Mouse (Mus musculus): ENCODE data around the gene Hlcs. TPM values are rescaled to one million over a fixed set of nuclear protein-coding genes. Genes with fewer than 3 reads are reported as not detected.

Gene Hlcs
- total and polyA plus RNA-seq, 3 experiments = 4.4 to 5.5 (median 5.4) TPM

DNA sequence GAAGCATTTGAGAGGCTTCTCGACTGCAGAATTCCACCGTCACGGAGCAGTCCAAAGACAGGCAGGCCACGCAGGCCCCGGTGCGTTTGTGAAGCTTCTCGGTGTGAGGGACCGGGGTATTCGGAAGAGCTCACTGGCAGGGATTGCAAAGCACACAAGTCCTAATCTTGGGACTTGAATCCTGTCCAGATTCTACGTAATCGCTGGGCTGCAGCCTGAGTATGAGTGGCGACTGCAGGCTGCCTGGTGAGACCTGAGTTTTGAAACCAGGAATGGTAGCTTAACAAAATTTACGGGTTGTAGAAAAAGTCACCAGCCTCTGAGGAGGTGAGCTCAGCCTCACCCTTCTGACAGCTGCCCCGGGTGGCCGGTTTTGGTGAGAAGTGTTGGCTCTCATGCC is 64.7 kb downstream of the Hlcs start:
- H3K4me1 ChIP-seq (ENCODE audit: control insufficient read depth, insufficient read depth, low read length) = no peaks in the 10 kb centered on the region
- no peaks in the 10 kb centered on the region for H3K27me3 ChIP-seq (ENCODE audit: control insufficient read depth, insufficient read depth, low read length)
- H3K4me3 ChIP-seq = no peak overlapping the region
- no peak overlapping the region for H3K27ac ChIP-seq
- H3K36me3 ChIP-seq (ENCODE audit: control insufficient read depth, insufficient read depth, low read length) = no peaks in the 10 kb centered on the region
- no peaks in the 10 kb centered on the region for H3K79me2 ChIP-seq (replicated peaks; ENCODE audit: control insufficient read depth, insufficient read depth, low read length)
- 50% methylated on average over 15 of the region's 15 CpGs for WGBS
- intact Hi-C loops (cut with DNase I) = no loop called here
- peak; percentile 53 to 61 for DNase-seq
- TF ChIP-seq POLR2A (IDR thresholded peaks at IDR 0.05; ENCODE audit: insufficient read depth, low read depth, low read length) (no peak), CTCF (IDR thresholded peaks at IDR 0.05) (no peak), EP300 (IDR thresholded peaks at IDR 0.05; ENCODE audit: insufficient read depth, low read depth, low read length) (no peak)
- H3K9ac ChIP-seq (ENCODE audit: low read depth, low read length) = no peak overlapping the region

DNA sequence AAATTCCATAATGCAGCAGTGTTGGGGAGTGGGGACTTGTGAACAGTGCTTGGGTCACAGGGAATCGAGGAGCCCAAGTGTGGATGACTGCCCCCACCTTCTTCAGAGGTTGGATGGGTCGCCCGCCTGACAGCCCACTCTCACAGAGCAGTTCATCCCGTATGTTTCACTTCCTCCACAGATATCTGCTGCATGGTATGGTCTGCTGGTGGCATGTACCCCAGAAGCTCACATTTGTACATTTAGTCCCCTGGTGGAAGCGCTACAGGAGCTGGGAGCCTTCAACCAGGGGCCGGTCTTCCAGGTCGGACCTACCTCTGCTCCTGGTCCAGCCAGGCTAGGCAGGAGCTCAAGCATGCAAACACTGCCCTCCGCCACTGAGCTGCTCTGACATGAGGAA is 66.4 kb downstream of the Hlcs start:
- no peak for DNase-seq
- H3K4me1 ChIP-seq (ENCODE audit: control insufficient read depth, insufficient read depth, low read length) = no peaks in the 10 kb centered on the region
- intact Hi-C loops (cut with DNase I) = no loop called here
- H3K36me3 ChIP-seq (ENCODE audit: control insufficient read depth, insufficient read depth, low read length) = no peaks in the 10 kb centered on the region
- no peak overlapping the region for H3K4me3 ChIP-seq
- TF ChIP-seq CTCF (IDR thresholded peaks at IDR 0.05) = no peak
- no peak for TF ChIP-seq EP300 (IDR thresholded peaks at IDR 0.05; ENCODE audit: insufficient read depth, low read depth, low read length)
- TF ChIP-seq POLR2A (IDR thresholded peaks at IDR 0.05; ENCODE audit: insufficient read depth, low read depth, low read length) = no peak
- no peak overlapping the region for H3K9ac ChIP-seq (ENCODE audit: low read depth, low read length)
- no peaks in the 10 kb centered on the region for H3K79me2 ChIP-seq (replicated peaks; ENCODE audit: control insufficient read depth, insufficient read depth, low read length)
- no peaks in the 10 kb centered on the region for H3K27me3 ChIP-seq (ENCODE audit: control insufficient read depth, insufficient read depth, low read length)
- WGBS = 94% methylated on average over 8 of the region's 8 CpGs
- no peak overlapping the region for H3K27ac ChIP-seq

- Histone ChIP-seq H3K79me2 (replicated peaks; ENCODE audit: control insufficient read depth, insufficient read depth, low read length) (no peaks in the 10 kb centered on the region), H3K27ac (no peak overlapping the region), H3K4me1 (ENCODE audit: control insufficient read depth, insufficient read depth, low read length) (no peaks in the 10 kb centered on the region), H3K4me3 (no peak overlapping the region), H3K9ac (ENCODE audit: low read depth, low read length) (no peak overlapping the region), H3K36me3 (ENCODE audit: control insufficient read depth, insufficient read depth, low read length) (no peaks in the 10 kb centered on the region), H3K27me3 (ENCODE audit: control insufficient read depth, insufficient read depth, low read length) (no peaks in the 10 kb centered on the region)
- intact Hi-C loops (cut with DNase I) = no loop called here
- DNase-seq = peak in 1 of 2 experiments; percentile 50
- TF ChIP-seq POLR2A (IDR thresholded peaks at IDR 0.05; ENCODE audit: insufficient read depth, low read depth, low read length) = no peak
- TF ChIP-seq CTCF (IDR thresholded peaks at IDR 0.05) = no peak
- TF ChIP-seq EP300 (IDR thresholded peaks at IDR 0.05; ENCODE audit: insufficient read depth, low read depth, low read length) = no peak
- WGBS = 83% methylated on average over 17 of the region's 17 CpGs
These were observed 67.2 kb downstream of the Hlcs start for GRCm38 (mm10) chr16:94246058-94246784.

- Histone ChIP-seq H3K9ac (ENCODE audit: low read depth, low read length) (no peak overlapping the region), H3K27ac (no peak overlapping the region), H3K36me3 (ENCODE audit: control insufficient read depth, insufficient read depth, low read length) (no peaks in the 10 kb centered on the region), H3K4me3 (no peak overlapping the region), H3K4me1 (ENCODE audit: control insufficient read depth, insufficient read depth, low read length) (no peaks in the 10 kb centered on the region), H3K79me2 (replicated peaks; ENCODE audit: control insufficient read depth, insufficient read depth, low read length) (no peaks in the 10 kb centered on the region), H3K27me3 (ENCODE audit: control insufficient read depth, insufficient read depth, low read length) (no peaks in the 10 kb centered on the region)
- intact Hi-C loops (cut with DNase I) = no loop called here
- 78% methylated on average over 10 of the region's 10 CpGs for WGBS
- DNase-seq = peak in 1 of 2 experiments; percentile 51
- TF ChIP-seq EP300 (IDR thresholded peaks at IDR 0.05; ENCODE audit: insufficient read depth, low read depth, low read length) (no peak), POLR2A (IDR thresholded peaks at IDR 0.05; ENCODE audit: insufficient read depth, low read depth, low read length) (no peak), CTCF (IDR thresholded peaks at IDR 0.05) (no peak)
These were observed 72.2 kb downstream of the Hlcs start for GRCm38 (mm10) chr16:94241126-94241525.

DNA sequence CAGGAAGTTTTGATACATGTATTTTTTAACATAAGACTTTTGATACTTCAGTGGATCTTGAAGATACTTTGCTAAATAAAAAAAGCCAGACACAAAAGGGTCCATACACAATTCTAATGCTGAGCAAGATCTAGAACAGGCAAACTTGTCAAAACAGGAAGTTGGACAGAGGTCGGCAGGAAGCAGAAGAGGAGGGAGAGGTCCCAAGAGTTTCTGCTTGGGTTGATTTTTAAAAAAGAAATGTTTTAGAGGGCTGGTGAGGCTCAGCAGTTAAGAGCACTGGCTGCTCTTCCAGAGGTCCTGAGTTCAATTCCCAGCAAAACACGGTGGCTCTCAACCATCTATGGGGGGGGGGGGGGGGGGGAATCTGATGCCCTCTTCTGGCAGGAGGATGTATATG is 73.2 kb downstream of the Hlcs start:
- Histone ChIP-seq H3K4me1 (ENCODE audit: control insufficient read depth, insufficient read depth, low read length) (no peaks in the 10 kb centered on the region), H3K79me2 (replicated peaks; ENCODE audit: control insufficient read depth, insufficient read depth, low read length) (no peaks in the 10 kb centered on the region), H3K9ac (ENCODE audit: low read depth, low read length) (no peak overlapping the region), H3K27ac (no peak overlapping the region), H3K27me3 (ENCODE audit: control insufficient read depth, insufficient read depth, low read length) (no peaks in the 10 kb centered on the region), H3K4me3 (no peak overlapping the region), H3K36me3 (ENCODE audit: control insufficient read depth, insufficient read depth, low read length) (no peaks in the 10 kb centered on the region)
- no peak for DNase-seq
- TF ChIP-seq POLR2A (IDR thresholded peaks at IDR 0.05; ENCODE audit: insufficient read depth, low read depth, low read length) (no peak), EP300 (IDR thresholded peaks at IDR 0.05; ENCODE audit: insufficient read depth, low read depth, low read length) (no peak), CTCF (IDR thresholded peaks at IDR 0.05) (no peak)
- intact Hi-C loops (cut with DNase I) = no loop called here
- WGBS = 25% methylated on average over 2 of the region's 2 CpGs

DNA sequence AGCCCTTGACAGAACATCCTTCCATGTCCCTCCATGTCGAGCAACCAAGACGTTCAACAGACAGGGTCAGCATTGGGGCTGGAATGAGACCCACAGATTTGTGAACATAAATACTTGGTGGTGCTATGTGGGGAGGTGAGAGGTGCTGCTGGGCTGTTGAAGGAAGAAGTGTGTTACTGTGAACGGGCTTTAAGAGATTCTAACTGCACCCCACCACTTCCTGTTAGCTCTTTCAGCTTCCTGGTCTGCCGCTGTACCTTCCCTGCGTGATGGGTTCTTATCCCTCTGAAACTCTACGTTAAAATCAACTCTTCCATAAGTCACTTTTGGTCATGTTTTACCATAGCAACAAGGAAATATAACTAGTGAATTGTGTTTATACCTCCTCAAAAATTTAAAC is 73.8 kb downstream of the Hlcs start:
- no peak overlapping the region for H3K4me3 ChIP-seq
- no peak for DNase-seq
- 76% methylated on average over 6 of the region's 6 CpGs for WGBS
- no peak overlapping the region for H3K27ac ChIP-seq
- TF ChIP-seq POLR2A (IDR thresholded peaks at IDR 0.05; ENCODE audit: insufficient read depth, low read depth, low read length) (no peak), EP300 (IDR thresholded peaks at IDR 0.05; ENCODE audit: insufficient read depth, low read depth, low read length) (no peak), CTCF (IDR thresholded peaks at IDR 0.05) (no peak)
- no peaks in the 10 kb centered on the region for H3K27me3 ChIP-seq (ENCODE audit: control insufficient read depth, insufficient read depth, low read length)
- H3K9ac ChIP-seq (ENCODE audit: low read depth, low read length) = no peak overlapping the region
- H3K4me1 ChIP-seq (ENCODE audit: control insufficient read depth, insufficient read depth, low read length) = no peaks in the 10 kb centered on the region
- intact Hi-C loops (cut with DNase I) = no loop called here
- no peaks in the 10 kb centered on the region for H3K79me2 ChIP-seq (replicated peaks; ENCODE audit: control insufficient read depth, insufficient read depth, low read length)
- no peaks in the 10 kb centered on the region for H3K36me3 ChIP-seq (ENCODE audit: control insufficient read depth, insufficient read depth, low read length)

Measured in heart, adult 2 months (tissue).